Mouse (Mus musculus): ENCODE results near the gene Asprv1. TPM values are rescaled to one million over a fixed set of nuclear protein-coding genes. Genes with fewer than 3 reads are reported as not detected.

Asprv1 gene
- polyA plus RNA-seq, 1 experiment: 0.75 TPM

DNA sequence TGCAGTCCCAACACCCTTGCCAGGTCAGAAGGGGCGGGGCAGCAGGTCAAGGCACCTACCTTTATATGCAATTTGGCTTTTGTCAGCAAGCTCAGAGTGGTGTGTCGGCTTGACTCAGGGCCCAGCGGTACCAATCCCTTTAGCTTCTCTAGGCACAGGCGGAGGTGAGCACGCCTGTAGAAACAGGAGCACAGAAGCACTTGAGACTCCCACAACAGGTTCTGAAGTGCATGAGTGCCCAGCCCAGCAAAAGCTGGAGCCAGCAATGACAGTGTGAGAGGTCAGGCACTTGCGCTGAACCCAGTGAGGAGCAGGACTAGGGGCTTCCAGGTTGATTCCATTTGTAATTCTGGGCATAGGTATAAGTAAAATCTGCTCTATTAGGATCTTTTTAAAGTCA is 25.1 kb downstream of the Asprv1 start:
- Histone ChIP-seq H3K27me3 (ENCODE audit: control insufficient read depth, insufficient read depth, low read length) (no peaks in the 10 kb centered on the region), H3K4me1 (ENCODE audit: control insufficient read depth, insufficient read depth, low read length) (peaks cover 3% of the 10 kb centered on the region), H3K27ac (ENCODE audit: control insufficient read depth, insufficient read depth, low read depth, low read length) (no peak overlapping the region), H3K4me3 (ENCODE audit: control insufficient read depth, low read depth, low read length) (no peak overlapping the region), H3K36me3 (ENCODE audit: control insufficient read depth, insufficient read depth, low read length) (peaks cover 2% of the 10 kb centered on the region)
- no peak for TF ChIP-seq POLR2A (IDR thresholded peaks at IDR 0.05; ENCODE audit: control insufficient read depth, low read depth, low read length)
- no peak for TF ChIP-seq CTCF (IDR thresholded peaks at IDR 0.05; ENCODE audit: control insufficient read depth, insufficient read depth, insufficient replicate concordance, low read depth, low read length)

GRCm38 (mm10) chr6:86654270-86654916 is 26.4 kb downstream of the Asprv1 start:
- Histone ChIP-seq H3K27ac (ENCODE audit: control insufficient read depth, insufficient read depth, low read depth, low read length) (peak overlapping the region; percentile 30; the same call in 1 of the 2 replicates), H3K4me3 (ENCODE audit: control insufficient read depth, low read depth, low read length) (no peak overlapping the region), H3K27me3 (ENCODE audit: control insufficient read depth, insufficient read depth, low read length) (no peaks in the 10 kb centered on the region), H3K4me1 (ENCODE audit: control insufficient read depth, insufficient read depth, low read length) (peaks cover 3% of the 10 kb centered on the region), H3K36me3 (ENCODE audit: control insufficient read depth, insufficient read depth, low read length) (peaks cover 1% of the 10 kb centered on the region)
- TF ChIP-seq CTCF (IDR thresholded peaks at IDR 0.05; ENCODE audit: control insufficient read depth, insufficient read depth, insufficient replicate concordance, low read depth, low read length) (0 out of 2 replicates have a peak, but pooled peaks have one; percentile 4), POLR2A (IDR thresholded peaks at IDR 0.05; ENCODE audit: control insufficient read depth, low read depth, low read length) (no peak)

- Histone ChIP-seq H3K36me3 (ENCODE audit: control insufficient read depth, insufficient read depth, low read length) (no peaks in the 10 kb centered on the region; the same call in 1 of the 2 replicates), H3K27me3 (ENCODE audit: control insufficient read depth, insufficient read depth, low read length) (no peaks in the 10 kb centered on the region), H3K4me3 (ENCODE audit: control insufficient read depth, low read depth, low read length) (no peak overlapping the region), H3K4me1 (ENCODE audit: control insufficient read depth, insufficient read depth, low read length) (peaks cover 3% of the 10 kb centered on the region), H3K27ac (ENCODE audit: control insufficient read depth, insufficient read depth, low read depth, low read length) (no peak overlapping the region)
- no peak for TF ChIP-seq POLR2A (IDR thresholded peaks at IDR 0.05; ENCODE audit: control insufficient read depth, low read depth, low read length)
- TF ChIP-seq CTCF (IDR thresholded peaks at IDR 0.05; ENCODE audit: control insufficient read depth, insufficient read depth, insufficient replicate concordance, low read depth, low read length): no peak
Measured at GRCm38 (mm10) chr6:86658501-86658900, 30.5 kb downstream of the Asprv1 start.

- no peak for TF ChIP-seq POLR2A (IDR thresholded peaks at IDR 0.05; ENCODE audit: control insufficient read depth, low read depth, low read length)
- no peak for TF ChIP-seq CTCF (IDR thresholded peaks at IDR 0.05; ENCODE audit: control insufficient read depth, insufficient read depth, insufficient replicate concordance, low read depth, low read length)
- Histone ChIP-seq H3K36me3 (ENCODE audit: control insufficient read depth, insufficient read depth, low read length) (no peaks in the 10 kb centered on the region; the same call in 1 of the 2 replicates), H3K27ac (ENCODE audit: control insufficient read depth, insufficient read depth, low read depth, low read length) (peak overlapping the region; percentile 21; the same call in 1 of the 2 replicates), H3K27me3 (ENCODE audit: control insufficient read depth, insufficient read depth, low read length) (no peaks in the 10 kb centered on the region), H3K4me3 (ENCODE audit: control insufficient read depth, low read depth, low read length) (no peak overlapping the region), H3K4me1 (ENCODE audit: control insufficient read depth, insufficient read depth, low read length) (no peaks in the 10 kb centered on the region; the same call in 1 of the 2 replicates)
Measured at GRCm38 (mm10) chr6:86660161-86660877, 32.4 kb downstream of the Asprv1 start.

GRCm38 (mm10) chr6:86665076-86665475 is 37.1 kb downstream of the Asprv1 start:
- H3K4me1 ChIP-seq (ENCODE audit: control insufficient read depth, insufficient read depth, low read length): peaks cover 6% of the 10 kb centered on the region
- no peak overlapping the region for H3K27ac ChIP-seq (ENCODE audit: control insufficient read depth, insufficient read depth, low read depth, low read length)
- TF ChIP-seq CTCF (IDR thresholded peaks at IDR 0.05; ENCODE audit: control insufficient read depth, insufficient read depth, insufficient replicate concordance, low read depth, low read length): no peak
- TF ChIP-seq POLR2A (IDR thresholded peaks at IDR 0.05; ENCODE audit: control insufficient read depth, low read depth, low read length): no peak
- no peaks in the 10 kb centered on the region for H3K27me3 ChIP-seq (ENCODE audit: control insufficient read depth, insufficient read depth, low read length)
- peaks cover 1% of the 10 kb centered on the region; the same call in 1 of the 2 replicates for H3K36me3 ChIP-seq (ENCODE audit: control insufficient read depth, insufficient read depth, low read length)
- no peak overlapping the region for H3K4me3 ChIP-seq (ENCODE audit: control insufficient read depth, low read depth, low read length)

DNA sequence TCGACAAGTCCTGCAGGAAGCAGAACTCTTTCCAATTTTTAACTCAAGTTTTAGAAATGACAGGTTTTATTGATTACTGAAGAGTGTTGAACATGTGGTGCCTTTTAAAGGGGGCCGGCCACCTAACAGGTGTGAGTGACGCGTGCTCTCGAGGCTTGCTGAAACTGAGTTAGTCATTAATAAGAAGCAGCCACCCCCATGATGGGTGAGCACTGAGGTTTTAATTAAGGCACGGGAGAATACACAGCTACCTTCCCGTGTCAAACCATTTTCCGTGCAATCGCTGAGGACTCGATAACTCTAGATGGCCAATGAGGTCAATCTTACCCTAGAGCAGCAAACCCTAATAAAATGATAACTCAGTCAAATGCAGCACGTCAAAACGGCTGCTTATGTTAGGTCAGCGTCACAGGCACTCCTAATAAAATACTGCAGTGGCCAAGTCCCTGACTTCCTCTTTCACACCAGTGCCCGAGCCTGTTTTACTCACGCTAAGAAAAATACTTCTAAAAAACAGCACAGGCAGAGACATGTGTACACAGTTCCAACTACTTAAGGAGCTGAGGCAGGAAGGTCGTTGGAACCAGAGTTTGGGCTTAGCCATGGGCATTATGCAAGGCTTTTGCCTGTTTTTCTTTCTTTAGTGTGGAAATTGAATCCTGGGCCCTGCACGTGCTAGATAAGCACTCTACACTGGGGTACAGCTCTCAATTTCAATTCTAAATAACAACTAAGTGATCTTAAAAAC is 37.8 kb downstream of the Asprv1 start:
- Histone ChIP-seq H3K4me3 (ENCODE audit: control insufficient read depth, low read depth, low read length) (no peak overlapping the region), H3K27ac (ENCODE audit: control insufficient read depth, insufficient read depth, low read depth, low read length) (no peak overlapping the region), H3K36me3 (ENCODE audit: control insufficient read depth, insufficient read depth, low read length) (peaks cover 1% of the 10 kb centered on the region; the same call in 1 of the 2 replicates), H3K4me1 (ENCODE audit: control insufficient read depth, insufficient read depth, low read length) (peaks cover 7% of the 10 kb centered on the region), H3K27me3 (ENCODE audit: control insufficient read depth, insufficient read depth, low read length) (no peaks in the 10 kb centered on the region)
- TF ChIP-seq POLR2A (IDR thresholded peaks at IDR 0.05; ENCODE audit: control insufficient read depth, low read depth, low read length) (no peak), CTCF (IDR thresholded peaks at IDR 0.05; ENCODE audit: control insufficient read depth, insufficient read depth, insufficient replicate concordance, low read depth, low read length) (no peak)

DNA sequence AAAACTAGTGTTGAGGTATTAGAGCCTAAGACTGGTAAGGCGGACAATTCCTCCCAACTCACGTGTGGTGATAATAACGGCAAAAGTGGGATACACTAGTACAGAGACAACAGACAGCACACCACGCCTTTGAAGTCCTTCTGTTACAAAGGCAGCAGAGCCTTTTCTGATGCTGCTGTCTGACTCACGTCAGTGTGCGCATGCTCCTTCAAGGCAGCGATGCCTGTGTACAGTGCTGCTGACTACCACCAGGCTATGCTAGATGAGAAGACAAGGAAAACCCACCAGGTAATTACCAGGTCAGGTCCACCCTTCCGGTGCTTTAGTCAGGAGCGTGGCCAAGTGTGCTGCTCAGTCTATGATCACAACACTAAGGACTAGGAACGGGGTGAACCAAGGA is 39.1 kb downstream of the Asprv1 start:
- TF ChIP-seq POLR2A (IDR thresholded peaks at IDR 0.05; ENCODE audit: control insufficient read depth, low read depth, low read length): no peak
- no peak for TF ChIP-seq CTCF (IDR thresholded peaks at IDR 0.05; ENCODE audit: control insufficient read depth, insufficient read depth, insufficient replicate concordance, low read depth, low read length)
- peaks cover 1% of the 10 kb centered on the region; the same call in 1 of the 2 replicates for H3K36me3 ChIP-seq (ENCODE audit: control insufficient read depth, insufficient read depth, low read length)
- no peak overlapping the region for H3K27ac ChIP-seq (ENCODE audit: control insufficient read depth, insufficient read depth, low read depth, low read length)
- peak overlapping the region; percentile 98 for H3K4me3 ChIP-seq (ENCODE audit: control insufficient read depth, low read depth, low read length)
- H3K4me1 ChIP-seq (ENCODE audit: control insufficient read depth, insufficient read depth, low read length): peaks cover 7% of the 10 kb centered on the region
- H3K27me3 ChIP-seq (ENCODE audit: control insufficient read depth, insufficient read depth, low read length): no peaks in the 10 kb centered on the region

Data from testis, adult 2 months (tissue).